Mouse (Mus musculus) mature B cell (primary cell): ENCODE results near the gene Glud1.

ENCODE experiments used
- in situ Hi-C: fragments of 300-500 bp; cut with MboI; formaldehyde crosslinking; loops from 2 replicates; pipeline ENCODE4 v1.14.3; 2019

Gene Glud1

GRCm38 (mm10) chr14:34378560-34379331 is 68.2 kb downstream of the Glud1 start:
- in situ Hi-C loops, result no loop called here

GRCm38 (mm10) chr14:34382921-34383704 is 72.6 kb downstream of the Glud1 start:
- in situ Hi-C loops, result no loop called here

- in situ Hi-C loops, result no loop called here
Observed at GRCm38 (mm10) chr14:34393295-34393694, 82.8 kb downstream of the Glud1 start.
